Mouse (Mus musculus) G1E (cell line): ENCODE data around the gene Ssc5d.

Source experiments
- CTCF ChIP-seq: IDR thresholded peaks from 2 replicates; pipeline ENCODE4 v1.5.1; 2012; ENCODE audit warnings: low read depth, low read length, inconsistent platforms, mixed read lengths
- GATA1 ChIP-seq: IDR thresholded peaks from 2 replicates; pipeline ENCODE4 v1.6.1; 2012; ENCODE audit warnings: borderline replicate concordance, low read length, inconsistent platforms, mixed read lengths
- GATA2 ChIP-seq: IDR thresholded peaks from 2 replicates; pipeline ENCODE4 v1.6.1; 2012; ENCODE audit warnings: low read depth, low read length, inconsistent platforms, borderline replicate concordance
- POLR2AphosphoS5 ChIP-seq: IDR thresholded peaks from 2 replicates; pipeline ENCODE4 v1.6.1; 2012; ENCODE audit warnings: low read depth, low read length, inconsistent platforms; ENCODE audit not compliant: insufficient replicate concordance
- TAL1 ChIP-seq: conservative IDR thresholded peaks from 2 replicates; pipeline ENCODE4 v1.6.1; 2012; ENCODE audit warnings: low read depth, low read length, inconsistent platforms, mixed read lengths

DNA sequence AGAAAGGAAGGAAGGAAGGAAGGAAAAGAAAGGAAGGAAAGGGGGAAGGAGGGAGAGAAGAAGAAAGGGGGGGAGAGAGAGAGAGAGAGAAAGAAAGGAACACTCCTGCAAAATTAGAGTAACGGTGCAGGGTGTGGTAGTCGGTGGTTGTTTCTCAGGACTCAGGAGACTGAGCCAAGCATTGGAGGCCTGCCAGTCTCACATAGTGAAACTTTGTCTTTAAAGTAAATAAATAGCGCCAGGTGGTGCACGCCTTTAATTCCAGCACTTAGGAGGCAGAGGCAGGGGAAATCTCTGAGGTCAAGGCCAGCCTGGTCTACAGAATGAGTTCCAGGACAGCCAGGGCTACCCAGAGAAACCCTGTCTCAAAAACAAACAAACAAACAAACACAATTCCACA, 38.9 kb upstream of the Ssc5d start:
- TF ChIP-seq CTCF (no peak), TAL1 (no peak), GATA2 (no peak), POLR2AphosphoS5 (no peak), GATA1 (no peak)
